Mouse (Mus musculus) testis, postnatal 10 days (tissue): ENCODE data around the gene Csrnp3.
"Not testable (repeated sequence)": the region's sequence is repeated elsewhere in the genome, so short reads cannot be mapped to it uniquely, and the experiment has no call there.

Source experiments
- DNase-seq: peaks from one replicate; pipeline ENCODE4 v3.0.0; 2021; ENCODE audit warnings: low spot score

Gene Csrnp3

GRCm38 (mm10) chr2:65845551-65845950 lies at the start of gene Csrnp3:
Gene Csrnp3 (plus strand): TSS chr2:65845767.
- DNase-seq: peak; percentile 44

DNA sequence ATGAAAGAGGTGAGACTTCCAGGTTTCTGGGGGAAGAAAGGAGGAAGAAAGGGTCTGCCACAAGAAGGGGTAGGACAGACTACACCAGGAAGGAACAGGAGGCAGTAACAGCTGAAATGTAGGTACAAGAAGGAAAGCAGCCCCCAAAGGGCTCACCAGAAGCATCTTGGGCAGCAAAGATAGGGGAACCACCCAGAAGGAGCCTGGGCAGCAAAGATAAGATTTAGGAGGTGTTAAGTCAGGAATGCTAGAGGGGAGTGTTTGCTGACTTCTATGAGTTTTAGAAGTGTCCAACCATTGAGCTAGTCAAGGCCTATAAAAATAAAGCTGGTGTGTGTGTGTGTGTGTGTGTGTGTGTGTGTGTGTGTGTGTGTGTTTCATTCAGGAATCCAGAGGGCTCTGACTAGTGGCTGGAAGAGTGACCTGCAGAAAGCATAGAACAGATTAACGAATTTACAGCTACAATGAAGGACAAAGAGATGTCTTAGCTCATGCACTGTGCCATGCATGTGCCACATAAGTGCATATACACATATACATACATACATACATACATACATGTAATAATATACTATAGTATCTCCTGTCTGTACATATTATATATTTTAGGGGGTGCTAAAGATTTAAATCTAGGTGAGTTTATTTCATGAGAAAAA lies 44.4 kb upstream of the Csrnp3 start:
- no peak for DNase-seq

GRCm38 (mm10) chr2:65806556-65806955 lies 39.0 kb upstream of the Csrnp3 start:
- DNase-seq: no peak

DNA sequence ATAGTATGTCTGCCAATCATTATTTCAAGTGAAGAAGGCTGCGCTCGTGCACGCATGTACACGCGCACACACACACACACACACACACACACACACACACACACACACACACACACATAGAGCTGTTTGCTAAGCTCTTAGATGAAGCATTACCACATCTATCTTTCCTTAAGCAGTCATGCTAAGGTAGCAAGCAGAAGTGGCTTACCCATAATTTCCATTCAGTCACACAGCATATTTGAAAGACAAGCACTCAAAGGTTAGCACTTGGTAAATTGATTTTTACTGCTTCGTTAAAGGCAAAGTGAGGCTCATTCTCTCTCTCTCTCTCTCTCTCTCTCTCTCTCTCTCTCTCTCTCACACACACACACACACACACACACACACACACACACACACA lies 34.4 kb upstream of the Csrnp3 start:
- not testable (repeated sequence) for DNase-seq

DNA sequence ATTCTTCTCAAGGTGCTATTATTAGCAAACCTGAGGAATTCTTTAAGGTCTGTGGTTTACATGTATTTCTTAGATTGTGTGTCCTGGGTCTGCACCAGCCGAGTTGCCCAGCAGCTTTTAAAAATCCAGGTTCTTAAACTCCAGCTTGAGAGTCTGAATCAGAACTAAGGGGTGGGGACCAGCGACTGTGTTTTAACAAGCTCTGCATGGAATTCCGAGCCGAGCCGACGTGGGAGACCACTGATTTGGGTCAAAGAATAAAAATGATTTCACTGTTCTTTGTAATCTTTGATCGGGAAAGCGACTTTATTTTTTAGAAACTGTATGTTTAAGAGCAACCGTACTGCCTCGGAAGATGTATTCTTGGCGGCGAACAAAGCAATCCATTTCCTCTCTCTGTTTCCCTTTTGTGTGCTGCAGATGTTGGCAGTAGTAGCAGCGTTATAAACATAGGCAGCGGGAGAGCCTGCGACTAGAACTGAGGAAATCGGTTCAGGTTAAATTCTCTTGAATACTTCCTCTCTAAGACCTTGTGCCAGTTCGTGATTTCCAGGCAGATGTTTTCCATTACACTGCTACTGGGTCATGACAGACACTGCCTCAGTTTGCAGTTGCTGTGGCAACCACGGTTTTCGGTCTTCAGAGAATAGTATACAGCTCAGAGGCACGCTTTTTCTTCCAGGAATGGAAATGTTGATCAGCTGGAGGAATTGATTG lies 27.3 kb upstream of the Csrnp3 start:
- DNase-seq: no peak

- DNase-seq: no peak
Observed at GRCm38 (mm10) chr2:65820114-65820769, 25.3 kb upstream of the Csrnp3 start.

DNA sequence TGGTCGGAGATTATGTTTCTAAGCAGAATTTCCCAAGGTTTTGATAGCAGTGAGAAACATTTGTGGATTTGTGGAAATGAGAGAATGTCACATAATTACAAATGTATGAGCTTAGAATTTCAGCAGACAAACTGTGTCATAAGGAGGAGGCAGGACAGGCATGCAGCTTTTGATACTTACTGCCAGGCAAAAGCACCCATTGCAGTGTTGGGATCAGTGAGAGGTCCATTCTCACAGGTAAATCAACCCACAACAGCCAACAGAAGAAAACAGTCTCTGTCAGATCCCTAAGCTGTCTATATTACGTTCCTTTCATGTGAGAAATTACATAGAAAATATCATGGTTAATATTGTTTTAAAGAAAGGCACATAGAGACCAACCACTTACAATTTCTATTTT lies 19.3 kb upstream of the Csrnp3 start:
- DNase-seq: no peak

DNA sequence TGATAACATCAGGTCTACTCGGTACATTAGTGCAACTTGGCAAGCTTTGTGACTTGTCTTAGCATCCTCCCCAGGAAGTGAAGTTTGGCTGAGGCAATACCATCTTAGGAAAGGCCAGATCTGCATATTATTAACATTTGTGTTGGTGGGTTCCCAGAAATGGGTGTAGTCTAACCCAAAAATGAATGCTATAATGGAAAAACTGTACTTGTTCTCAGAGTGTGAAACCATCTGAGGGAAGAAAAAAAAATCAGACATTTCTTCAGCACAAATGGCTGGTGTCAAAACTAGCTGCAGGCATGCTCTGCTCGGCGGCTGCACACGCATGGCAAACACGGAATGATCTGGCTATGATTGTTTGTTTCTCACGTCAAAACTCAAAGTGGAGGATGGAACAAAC lies 18.8 kb upstream of the Csrnp3 start:
- DNase-seq: no peak

GRCm38 (mm10) chr2:65828699-65829098 lies 16.9 kb upstream of the Csrnp3 start:
- DNase-seq: no peak

DNA sequence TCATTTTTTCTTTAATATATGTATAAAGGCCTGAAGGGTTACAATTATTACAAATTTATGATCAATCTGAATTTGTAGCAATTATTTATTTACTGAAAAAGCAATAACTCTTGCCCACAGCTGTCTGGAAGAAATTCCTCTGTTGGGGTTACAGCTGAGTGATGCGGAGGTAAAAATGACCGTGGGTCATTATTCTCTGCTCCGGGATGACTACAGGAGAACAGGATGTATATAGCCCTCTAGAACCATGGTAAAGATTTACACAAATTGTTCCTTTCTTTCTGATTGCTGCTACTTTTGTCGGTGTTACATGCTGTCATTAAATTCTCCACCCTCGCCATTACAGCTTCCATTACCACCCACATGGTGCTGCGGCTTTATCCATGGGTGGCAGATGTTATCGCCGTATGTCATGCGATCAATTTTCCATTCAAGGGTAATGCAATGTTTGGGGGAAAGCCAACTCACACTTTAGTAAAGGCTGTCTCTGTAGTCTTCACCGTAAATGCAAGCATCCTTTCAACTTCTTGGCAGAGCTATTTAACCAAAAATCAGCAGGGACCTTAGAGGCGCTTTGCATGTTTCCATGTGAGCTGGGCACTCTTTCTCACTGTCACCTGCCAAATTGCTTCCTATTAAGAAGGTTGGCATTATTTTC lies 12.7 kb upstream of the Csrnp3 start:
- no peak for DNase-seq

GRCm38 (mm10) chr2:65833421-65833820 lies 12.1 kb upstream of the Csrnp3 start:
- DNase-seq: no peak

- DNase-seq: no peak
Observed at GRCm38 (mm10) chr2:65841606-65842005, 4.0 kb upstream of the Csrnp3 start.

- no peak for DNase-seq
Observed at GRCm38 (mm10) chr2:65842356-65842755, 3.2 kb upstream of the Csrnp3 start.

DNA sequence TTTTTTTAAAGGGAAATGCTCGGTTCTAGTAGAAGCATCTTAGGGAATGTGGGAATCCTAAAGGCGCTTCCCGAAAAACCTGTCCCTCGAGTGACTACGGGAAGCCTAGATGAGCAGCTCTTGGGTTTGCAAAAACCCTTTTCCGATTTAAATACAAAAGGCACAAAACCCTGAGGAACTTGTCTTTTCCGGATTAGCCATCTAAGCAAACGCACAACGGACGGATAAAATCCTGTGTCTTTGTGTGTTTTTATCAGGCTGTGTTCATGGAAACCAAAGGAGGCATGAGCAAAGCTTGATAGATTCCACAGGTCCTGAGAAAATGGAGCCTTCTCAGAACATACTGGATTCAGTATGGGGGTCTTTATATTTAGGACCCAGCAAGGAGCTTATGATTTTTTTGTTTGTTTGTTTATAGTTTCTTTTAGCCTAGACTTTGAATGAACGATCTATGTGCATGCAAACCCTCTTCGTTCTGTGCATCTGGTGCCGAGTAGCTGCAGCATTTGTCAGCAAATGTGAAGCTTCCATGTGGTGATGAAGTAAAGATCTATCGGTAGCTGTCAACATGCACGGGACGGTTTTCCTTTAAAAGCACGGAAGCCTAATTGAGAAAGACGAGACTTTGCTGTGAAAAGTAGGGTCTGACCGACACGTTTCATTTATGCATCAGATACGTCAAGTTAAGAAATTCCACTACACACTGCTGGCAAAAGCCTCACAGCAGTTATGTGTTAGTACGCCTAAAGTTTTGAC lies 611 bp downstream of the Csrnp3 start:
- DNase-seq: no peak

- DNase-seq: no peak
Observed at GRCm38 (mm10) chr2:65847463-65848110, 2.0 kb downstream of the Csrnp3 start.

DNA sequence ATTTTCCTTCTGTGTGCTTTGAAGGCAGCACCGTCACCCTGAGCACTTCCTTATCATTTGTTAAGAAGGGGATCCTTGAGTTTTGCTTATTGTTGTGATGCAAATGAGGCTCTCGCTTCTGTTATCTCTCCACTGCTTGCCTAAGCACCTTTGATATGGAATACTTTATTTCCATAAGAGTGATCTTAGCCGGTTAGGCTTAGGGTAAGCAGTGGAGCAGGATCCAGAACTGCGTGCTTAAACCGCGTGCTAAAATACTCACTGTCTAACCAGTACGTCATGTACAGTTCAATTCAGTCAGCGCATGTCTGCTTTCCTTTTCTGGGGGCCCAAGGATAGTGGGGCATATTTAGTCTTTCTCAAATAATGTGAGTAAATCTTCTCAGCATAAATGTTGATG lies 3.1 kb downstream of the Csrnp3 start:
- no peak for DNase-seq

DNA sequence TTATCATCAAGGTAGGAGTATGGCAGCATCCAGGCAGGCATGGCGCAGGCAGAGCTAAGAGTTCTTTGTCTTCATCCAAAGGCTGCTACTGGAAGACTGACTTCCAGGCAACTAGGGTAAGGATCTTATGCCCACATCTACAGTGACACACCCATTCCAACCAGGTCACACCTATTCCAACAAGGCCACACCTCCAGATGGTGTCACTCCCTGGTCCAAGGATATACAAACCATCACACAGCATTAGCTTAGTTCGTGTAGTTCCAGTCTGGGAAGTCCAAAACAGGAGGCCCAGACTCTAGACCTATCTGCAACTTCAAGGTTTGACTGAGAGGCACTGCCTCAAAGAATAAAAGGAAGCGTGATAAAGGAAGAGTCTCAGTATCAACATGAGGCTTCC lies 4.7 kb downstream of the Csrnp3 start:
- DNase-seq: not testable (repeated sequence)

DNA sequence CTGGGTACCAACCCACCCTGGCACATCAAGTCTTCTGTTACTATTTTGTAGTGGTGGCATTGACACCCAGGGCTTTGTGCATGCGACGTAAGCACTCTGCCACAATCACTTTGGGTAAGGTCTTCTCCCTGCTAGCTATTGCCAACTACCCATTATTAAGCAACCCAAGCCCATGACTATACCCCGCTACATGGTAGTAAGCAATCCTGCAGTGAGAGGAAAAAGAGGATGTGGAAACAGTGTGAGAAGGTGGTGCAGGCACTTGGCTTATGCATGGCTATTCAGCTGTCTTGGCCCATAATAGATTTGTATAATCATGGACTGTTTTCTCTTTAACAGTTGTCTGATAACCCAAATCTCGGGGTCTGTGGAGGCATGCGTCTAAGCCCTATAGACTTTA lies 11.2 kb downstream of the Csrnp3 start:
- no peak for DNase-seq

DNA sequence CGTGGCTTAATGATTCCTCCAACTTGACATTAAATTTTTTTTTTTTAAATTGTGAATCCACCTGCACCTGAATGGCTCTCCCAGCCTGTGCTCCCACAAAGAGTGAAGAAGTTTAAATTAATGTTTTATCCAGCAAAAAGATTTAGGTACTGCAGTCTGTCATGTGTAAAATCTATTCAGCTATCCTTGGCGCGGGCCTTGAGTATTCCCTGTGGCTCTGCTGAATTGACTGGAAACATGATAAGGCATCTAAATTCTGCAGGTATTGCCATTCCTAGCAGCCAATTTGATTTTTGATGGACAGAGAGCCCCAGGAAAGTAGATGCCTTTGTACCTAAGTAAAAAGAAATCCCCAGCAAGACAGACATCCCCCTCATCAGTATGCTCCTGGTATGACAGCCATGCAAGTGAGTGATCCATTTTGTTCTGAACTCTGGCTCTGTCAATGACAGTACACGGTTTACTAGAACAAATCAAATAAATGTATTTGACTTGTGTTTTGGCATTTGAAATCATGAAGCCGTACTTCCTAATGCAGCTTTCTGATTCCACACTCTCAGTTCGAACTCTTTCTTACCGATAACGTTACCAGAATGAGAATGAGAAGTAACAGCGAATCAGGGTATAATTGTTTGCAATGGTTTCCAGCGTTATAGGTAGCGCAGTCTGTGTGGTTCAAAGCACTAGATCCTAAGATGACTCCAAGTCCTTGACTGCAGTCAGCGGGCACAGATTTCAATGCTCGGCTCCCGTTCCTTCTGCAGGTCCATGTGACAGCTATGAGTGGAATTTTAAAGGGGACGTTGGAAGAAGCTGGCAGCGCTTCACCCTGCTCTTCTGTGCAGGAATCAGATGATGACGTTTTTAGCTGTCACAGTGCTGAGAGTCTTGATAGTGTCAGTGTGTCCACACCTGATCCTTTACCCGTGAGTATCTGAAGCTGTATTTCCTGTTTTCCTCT lies 14.5 kb downstream of the Csrnp3 start:
- no peak for DNase-seq

GRCm38 (mm10) chr2:65864778-65865339 lies 19.3 kb downstream of the Csrnp3 start:
- no peak for DNase-seq
